Mouse (Mus musculus): ENCODE measurements at regions not wholly inside any gene's neighbourhood (a gene's known extent, or its start where the extent isn't known, plus 50 kb on each side); places are given as distances from the start of the nearest gene placed in this dataset.

DNA sequence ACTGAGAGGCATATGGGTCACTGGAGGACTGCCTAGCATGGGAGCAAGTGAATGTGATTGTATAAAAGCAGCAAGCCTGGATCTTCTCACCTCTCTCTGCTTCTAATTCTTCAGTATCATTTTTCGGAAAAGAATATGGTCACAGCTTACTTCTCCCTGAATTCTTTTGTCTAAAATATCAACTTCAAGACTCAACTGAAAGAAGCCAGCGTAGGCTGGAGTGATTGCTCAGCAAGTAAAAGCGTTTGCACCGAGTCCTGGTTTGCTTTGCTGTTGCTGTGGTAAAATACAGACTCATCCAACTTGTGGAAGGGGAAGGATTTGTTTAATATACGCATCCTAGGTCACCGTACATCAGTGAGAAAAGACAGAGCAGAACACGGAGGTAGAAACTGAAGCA lies 2765.9 kb downstream of the 9330182O14Rik start:
- TF ChIP-seq EP300 (IDR thresholded peaks at IDR 0.05; ENCODE audit: low read depth) (no peak), CTCF (IDR thresholded peaks at IDR 0.05; ENCODE audit: low read depth) (no peak)
